Mouse (Mus musculus): Measurements from ENCODE around the gene Nanos3. TPM values are rescaled to one million over a fixed set of nuclear protein-coding genes. Genes with fewer than 3 reads are reported as not detected.

Gene Nanos3
- polyA plus RNA-seq, 1 experiment from 2014 or later: 5.7 TPM

GRCm38 (mm10) chr8:84188671-84189070, 3.7 kb upstream of the Nanos3 start:
- no peaks in the 10 kb centered on the region for H3K36me3 ChIP-seq
- H3K27ac ChIP-seq: no peak overlapping the region
- no peak overlapping the region for H3K9ac ChIP-seq
- H3K4me1 ChIP-seq: peaks cover 51% of the 10 kb centered on the region
- no peaks in the 10 kb centered on the region for H3K9me3 ChIP-seq
- no peak for ATAC-seq (ENCODE audit: low FRiP score, low read depth)
- 84% methylated on average over 10 of the region's 10 CpGs for WGBS
- H3K27me3 ChIP-seq: no peaks in the 10 kb centered on the region
- no peak overlapping the region for H3K4me2 ChIP-seq (replicated peaks)
- no peak overlapping the region for H3K4me3 ChIP-seq

GRCm38 (mm10) chr8:84187065-84187755, 2.2 kb upstream of the Nanos3 start:
- Histone ChIP-seq H3K27me3 (no peaks in the 10 kb centered on the region), H3K4me2 (replicated peaks) (peak overlapping the region; percentile 90), H3K4me1 (peaks cover 46% of the 10 kb centered on the region), H3K9me3 (no peaks in the 10 kb centered on the region), H3K27ac (peak overlapping the region; percentile 22; the same call in 1 of the 2 replicates), H3K36me3 (no peaks in the 10 kb centered on the region), H3K4me3 (peak overlapping the region; percentile 44), H3K9ac (peak overlapping the region; percentile 67)
- ATAC-seq (ENCODE audit: low FRiP score, low read depth): no peak
- 6% methylated on average over 21 of the region's 21 CpGs for WGBS

- Histone ChIP-seq H3K4me2 (replicated peaks) (peak overlapping the region; percentile 90), H3K36me3 (no peaks in the 10 kb centered on the region), H3K27me3 (no peaks in the 10 kb centered on the region), H3K9ac (peak overlapping the region; percentile 67), H3K9me3 (no peaks in the 10 kb centered on the region), H3K4me1 (peaks cover 46% of the 10 kb centered on the region), H3K27ac (0 out of 2 replicates have a peak overlapping the region, but pooled peaks have one; percentile 22), H3K4me3 (peak overlapping the region; percentile 44)
- ATAC-seq (ENCODE audit: low FRiP score, low read depth): peak; percentile 46
- 0% methylated on average over 12 of the region's 12 CpGs for WGBS
Measured at GRCm38 (mm10) chr8:84186547-84186946, 1.5 kb upstream of the Nanos3 start.

GRCm38 (mm10) chr8:84184085-84185043, 653 bp downstream of the Nanos3 start:
- no peaks in the 10 kb centered on the region for H3K9me3 ChIP-seq
- peak overlapping the region; percentile 78 for H3K4me2 ChIP-seq (replicated peaks)
- H3K36me3 ChIP-seq: no peaks in the 10 kb centered on the region
- H3K27ac ChIP-seq: peak overlapping the region; percentile 96
- H3K9ac ChIP-seq: peak overlapping the region; percentile 98
- peaks cover 60% of the 10 kb centered on the region for H3K4me1 ChIP-seq
- 16% methylated on average over 21 of the region's 21 CpGs for WGBS
- peak overlapping the region; percentile 80 for H3K4me3 ChIP-seq
- no peaks in the 10 kb centered on the region for H3K27me3 ChIP-seq
- ATAC-seq (ENCODE audit: low FRiP score, low read depth): no peak

- Histone ChIP-seq H3K4me2 (replicated peaks) (peak overlapping the region; percentile 78), H3K27ac (peak overlapping the region; percentile 96), H3K36me3 (peaks cover 8% of the 10 kb centered on the region), H3K27me3 (no peaks in the 10 kb centered on the region), H3K4me3 (peak overlapping the region; percentile 80), H3K9me3 (no peaks in the 10 kb centered on the region), H3K9ac (peak overlapping the region; percentile 98), H3K4me1 (peaks cover 67% of the 10 kb centered on the region)
- peak; percentile 16; the same call in 1 of the 2 replicates for ATAC-seq (ENCODE audit: low FRiP score, low read depth)
- 1% methylated on average over 87 of the region's 87 CpGs for WGBS
Measured at GRCm38 (mm10) chr8:84183261-84184084, 1.5 kb downstream of the Nanos3 start.

GRCm38 (mm10) chr8:84182833-84183232, 2.2 kb downstream of the Nanos3 start:
- ATAC-seq (ENCODE audit: low FRiP score, low read depth): no peak
- Histone ChIP-seq H3K4me1 (peaks cover 68% of the 10 kb centered on the region), H3K9ac (peak overlapping the region; percentile 98), H3K36me3 (peaks cover 14% of the 10 kb centered on the region), H3K27ac (peak overlapping the region; percentile 96), H3K9me3 (no peaks in the 10 kb centered on the region), H3K27me3 (no peaks in the 10 kb centered on the region), H3K4me2 (replicated peaks) (peak overlapping the region; percentile 78), H3K4me3 (peak overlapping the region; percentile 80)
- WGBS: 42% methylated on average over 4 of the region's 4 CpGs

- peak overlapping the region; percentile 78 for H3K4me2 ChIP-seq (replicated peaks)
- peak overlapping the region; percentile 85 for H3K27ac ChIP-seq
- H3K9me3 ChIP-seq: no peaks in the 10 kb centered on the region
- 1% methylated on average over 16 of the region's 16 CpGs for WGBS
- H3K4me1 ChIP-seq: peaks cover 69% of the 10 kb centered on the region
- ATAC-seq (ENCODE audit: low FRiP score, low read depth): peak; percentile 57
- H3K27me3 ChIP-seq: no peaks in the 10 kb centered on the region
- H3K4me3 ChIP-seq: peak overlapping the region; percentile 36
- peaks cover 26% of the 10 kb centered on the region for H3K36me3 ChIP-seq
- H3K9ac ChIP-seq: peak overlapping the region; percentile 70
Measured at GRCm38 (mm10) chr8:84180530-84181190, 4.4 kb downstream of the Nanos3 start.

- Histone ChIP-seq H3K4me3 (peak overlapping the region; percentile 36), H3K9me3 (no peaks in the 10 kb centered on the region), H3K36me3 (peaks cover 32% of the 10 kb centered on the region), H3K27ac (peak overlapping the region; percentile 85), H3K27me3 (no peaks in the 10 kb centered on the region), H3K4me2 (replicated peaks) (peak overlapping the region; percentile 78), H3K9ac (peak overlapping the region; percentile 70), H3K4me1 (peaks cover 66% of the 10 kb centered on the region)
- WGBS: 4% methylated on average over 4 of the region's 4 CpGs
- ATAC-seq (ENCODE audit: low FRiP score, low read depth): no peak
Measured at GRCm38 (mm10) chr8:84179946-84180345, 5.1 kb downstream of the Nanos3 start.

- WGBS: 82% methylated on average over 8 of the region's 8 CpGs
- H3K4me3 ChIP-seq: no peak overlapping the region
- H3K9me3 ChIP-seq: no peaks in the 10 kb centered on the region
- H3K27ac ChIP-seq: no peak overlapping the region
- H3K9ac ChIP-seq: peak overlapping the region; percentile 19; the same call in 1 of the 2 replicates
- H3K27me3 ChIP-seq: no peaks in the 10 kb centered on the region
- no peak overlapping the region for H3K4me2 ChIP-seq (replicated peaks)
- peaks cover 56% of the 10 kb centered on the region for H3K4me1 ChIP-seq
- no peak for ATAC-seq (ENCODE audit: low FRiP score, low read depth)
- peaks cover 44% of the 10 kb centered on the region for H3K36me3 ChIP-seq
Measured at GRCm38 (mm10) chr8:84178592-84178991, 6.4 kb downstream of the Nanos3 start.

- Histone ChIP-seq H3K27me3 (no peaks in the 10 kb centered on the region), H3K4me1 (peaks cover 48% of the 10 kb centered on the region), H3K9ac (no peak overlapping the region), H3K4me2 (replicated peaks) (no peak overlapping the region), H3K9me3 (no peaks in the 10 kb centered on the region), H3K27ac (no peak overlapping the region), H3K4me3 (no peak overlapping the region), H3K36me3 (peaks cover 56% of the 10 kb centered on the region)
- WGBS: 94% methylated on average over 3 of the region's 3 CpGs
- ATAC-seq (ENCODE audit: low FRiP score, low read depth): no peak
Measured at GRCm38 (mm10) chr8:84177405-84177804, 7.6 kb downstream of the Nanos3 start.

GRCm38 (mm10) chr8:84176560-84176959, 8.5 kb downstream of the Nanos3 start:
- Histone ChIP-seq H3K27me3 (no peaks in the 10 kb centered on the region), H3K27ac (no peak overlapping the region), H3K4me2 (replicated peaks) (no peak overlapping the region), H3K4me3 (no peak overlapping the region), H3K9ac (no peak overlapping the region; the same call in 1 of the 2 replicates), H3K9me3 (no peaks in the 10 kb centered on the region), H3K4me1 (peaks cover 40% of the 10 kb centered on the region), H3K36me3 (peaks cover 65% of the 10 kb centered on the region)
- no peak for ATAC-seq (ENCODE audit: low FRiP score, low read depth)
- WGBS: 11% methylated on average over 3 of the region's 3 CpGs

Data from limb, embryonic 13.5 days (tissue).